Mouse (Mus musculus) left cerebral cortex, postnatal 4 days (tissue): ENCODE measurements around the gene Tex35. TPM values are rescaled to one million over a fixed set of nuclear protein-coding genes. Genes with fewer than 3 reads are reported as not detected.
A peak's percentile ranks its signal among the peaks of the same experiment; 100 is the strongest.

Experiments
- DNase-seq: peaks from one replicate; pipeline ENCODE4 v3.0.0-alpha.2; 2022
- intact Hi-C: fragments of 180-260 bp; cut with DNase I; formaldehyde crosslinking; loops from one replicate; pipeline ENCODE4 v1.15.1; 2025
- total RNA-seq, 2 experiments: library from RNA; stranded (reverse); gene quantifications; 2 replicates each; pipeline ENCODE4 v1.2.3; 2021

Tex35 gene
- total RNA-seq, 2 experiments from 2014 or later, result 0.50 TPM; not detected in 1

- DNase-seq, result no peak
- intact Hi-C loops, result no loop called here
These were observed 26.5 kb downstream of the Tex35 start for GRCm38 (mm10) chr1:157081999-157082398.

GRCm38 (mm10) chr1:157081076-157081804, 27.2 kb downstream of the Tex35 start:
- no peak for DNase-seq
- intact Hi-C loops, result no loop called here

GRCm38 (mm10) chr1:157080071-157080470, 28.4 kb downstream of the Tex35 start:
- intact Hi-C loops, result no loop called here
- DNase-seq, result no peak

- intact Hi-C loops, result loop anchor here (5.0 kb wide), 1 partner anchor 162 kb away; no protein-coding TSS in a partner anchor
- DNase-seq, result peak; percentile 68
These were observed 29.0 kb downstream of the Tex35 start for GRCm38 (mm10) chr1:157079384-157080025.

- DNase-seq, result peak; percentile 97
- intact Hi-C loops, result loop anchor here (2.0 to 5.0 kb wide), 2 partner anchors 160 to 332 kb away; no protein-coding TSS in a partner anchor
These were observed 31.4 kb downstream of the Tex35 start for GRCm38 (mm10) chr1:157076781-157077705.

GRCm38 (mm10) chr1:157076257-157076656, 32.2 kb downstream of the Tex35 start:
- intact Hi-C loops, result loop anchor here (2.0 to 5.0 kb wide), 2 partner anchors 159 to 331 kb away; no protein-coding TSS in a partner anchor
- DNase-seq, result peak; percentile 84

GRCm38 (mm10) chr1:157074937-157075336, 33.5 kb downstream of the Tex35 start:
- intact Hi-C loops, result loop anchor here (5.0 kb wide), 1 partner anchor 158 kb away; no protein-coding TSS in a partner anchor
- no peak for DNase-seq

- DNase-seq, result no peak
- intact Hi-C loops, result no loop called here
These were observed 34.1 kb downstream of the Tex35 start for GRCm38 (mm10) chr1:157074371-157074770.

GRCm38 (mm10) chr1:157073592-157073991, 34.9 kb downstream of the Tex35 start:
- DNase-seq, result no peak
- intact Hi-C loops, result no loop called here

- intact Hi-C loops, result no loop called here
- DNase-seq, result no peak
These were observed 39.2 kb downstream of the Tex35 start for GRCm38 (mm10) chr1:157069181-157069828.

GRCm38 (mm10) chr1:157068316-157068715, 40.2 kb downstream of the Tex35 start:
- intact Hi-C loops, result no loop called here
- no peak for DNase-seq

GRCm38 (mm10) chr1:157065819-157066730, 42.4 kb downstream of the Tex35 start:
- no peak for DNase-seq
- intact Hi-C loops, result no loop called here

GRCm38 (mm10) chr1:157063318-157064115, 45.0 kb downstream of the Tex35 start:
- intact Hi-C loops, result no loop called here
- DNase-seq, result no peak

- no peak for DNase-seq
- intact Hi-C loops, result no loop called here
These were observed 46.0 kb downstream of the Tex35 start for GRCm38 (mm10) chr1:157062445-157062825.

- intact Hi-C loops, result no loop called here
- DNase-seq, result no peak
These were observed 46.6 kb downstream of the Tex35 start for GRCm38 (mm10) chr1:157061800-157062444.

- DNase-seq, result no peak
- intact Hi-C loops, result no loop called here
These were observed 47.3 kb downstream of the Tex35 start for GRCm38 (mm10) chr1:157061170-157061569.

- DNase-seq, result no peak
- intact Hi-C loops, result no loop called here
These were observed 47.9 kb downstream of the Tex35 start for GRCm38 (mm10) chr1:157060441-157061135.
